Mouse (Mus musculus) mesoderm, embryonic 11.5 days (tissue): ENCODE measurements at regions not wholly inside any gene's neighbourhood (a gene's known extent, or its start where the extent isn't known, plus 50 kb on each side); places are given as distances from the start of the nearest gene placed in this dataset.
A peak's percentile ranks its signal among the peaks of the same experiment; 100 is the strongest.

Experiments used
- DNase-seq: peaks from one replicate; pipeline ENCODE4 v3.0.0-alpha.2; 2012; ENCODE audit warnings: low read depth, low spot score

DNA sequence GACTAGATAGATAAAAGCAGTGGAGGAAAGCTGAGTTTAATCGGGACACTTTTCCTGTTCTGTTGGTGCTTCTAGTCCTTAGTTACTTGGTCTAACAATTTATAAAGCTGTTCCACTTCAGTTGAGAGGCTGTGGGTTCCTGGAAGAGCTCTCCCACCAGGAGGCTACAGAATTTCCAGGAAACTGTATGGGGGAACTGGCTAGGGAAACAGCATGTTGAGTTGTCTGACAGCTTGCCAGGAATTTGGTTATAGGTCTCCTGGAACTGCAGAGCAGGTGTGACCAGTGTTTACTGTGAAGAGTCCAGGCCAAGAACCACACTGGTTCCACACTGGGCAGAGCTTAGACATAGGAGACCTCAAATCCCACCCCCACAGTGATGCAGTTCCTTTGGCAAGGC is 65.0 kb upstream of the Pik3cg start:
- DNase-seq, result no peak

DNA sequence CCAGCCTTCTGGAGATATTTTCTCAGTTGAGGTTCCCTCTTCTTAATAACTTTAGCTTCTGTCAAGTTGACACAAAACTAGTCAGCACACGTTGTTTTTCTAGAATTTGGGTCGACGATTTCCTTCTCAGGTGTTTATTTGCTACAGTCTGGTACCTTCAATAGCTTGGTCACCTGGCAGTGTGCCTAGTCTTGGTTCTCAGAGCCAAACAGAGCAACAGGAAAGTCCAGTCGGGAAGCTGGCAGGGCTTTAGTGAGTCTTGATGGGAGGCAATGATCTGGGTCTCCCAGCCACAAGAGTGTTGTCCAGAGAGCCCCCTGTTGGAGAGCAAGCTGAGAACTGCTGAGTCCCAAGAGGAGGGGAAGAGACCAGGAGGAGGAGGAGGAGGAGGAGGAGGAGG is 71.4 kb upstream of the Pik3cg start:
- no peak for DNase-seq

DNA sequence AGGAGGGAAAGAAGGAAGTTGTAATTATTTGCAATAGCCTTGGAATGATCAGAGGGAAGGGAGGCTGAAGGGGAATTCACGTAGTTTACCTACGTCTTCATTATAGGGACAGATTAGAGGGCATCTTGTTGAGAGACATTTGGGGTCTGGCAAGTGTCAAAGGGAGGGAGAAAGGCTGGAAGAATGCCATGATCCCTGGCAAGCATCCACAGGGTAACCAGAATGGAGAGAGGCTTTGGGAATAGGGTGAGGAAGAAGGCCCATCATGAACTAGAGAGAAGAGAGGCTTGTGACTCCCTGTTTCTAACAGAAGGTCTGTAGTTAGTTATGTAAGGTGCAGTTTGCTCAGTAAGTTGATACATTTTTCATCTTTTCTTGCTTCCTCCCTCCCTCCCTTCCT is 71.8 kb upstream of the Pik3cg start:
- no peak for DNase-seq

DNA sequence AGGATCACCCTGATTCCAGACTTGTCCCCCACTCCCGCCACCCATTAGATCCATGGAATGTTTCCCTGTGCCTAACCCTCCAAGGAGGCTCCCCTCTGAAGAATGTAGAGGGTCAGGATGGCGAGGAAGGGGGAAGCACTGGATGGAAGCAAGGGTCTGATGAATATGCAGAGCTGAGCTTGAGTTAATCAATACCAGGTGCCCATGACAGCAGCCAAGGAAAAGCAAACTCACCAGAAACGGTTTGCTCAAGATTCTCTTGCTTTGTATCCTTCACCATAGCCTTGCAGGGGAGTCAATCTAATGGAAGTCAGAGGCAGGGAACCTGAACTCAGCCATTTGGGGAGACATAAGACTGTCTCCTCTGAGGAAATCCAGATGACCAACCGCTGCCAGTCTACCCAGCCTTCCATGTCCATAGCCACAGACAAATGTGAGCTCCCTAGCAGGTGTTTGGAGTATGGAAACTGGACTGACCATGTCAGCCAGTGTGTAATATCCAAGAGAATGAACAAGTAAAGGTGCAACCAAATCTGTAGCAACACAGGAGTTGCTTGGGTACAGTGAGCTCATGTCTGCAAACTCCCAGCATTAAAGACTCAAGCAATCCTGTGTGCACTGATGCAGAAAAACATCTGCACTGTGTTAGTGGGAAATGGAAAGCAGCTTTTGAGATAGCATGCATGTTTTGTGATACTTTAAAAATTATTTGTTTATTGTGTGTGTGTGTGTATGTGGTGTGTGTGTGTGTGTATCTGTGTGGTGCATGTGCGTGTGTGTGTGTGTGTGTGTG is 74.1 kb upstream of the Pik3cg start:
- DNase-seq, result peak; percentile 9

DNA sequence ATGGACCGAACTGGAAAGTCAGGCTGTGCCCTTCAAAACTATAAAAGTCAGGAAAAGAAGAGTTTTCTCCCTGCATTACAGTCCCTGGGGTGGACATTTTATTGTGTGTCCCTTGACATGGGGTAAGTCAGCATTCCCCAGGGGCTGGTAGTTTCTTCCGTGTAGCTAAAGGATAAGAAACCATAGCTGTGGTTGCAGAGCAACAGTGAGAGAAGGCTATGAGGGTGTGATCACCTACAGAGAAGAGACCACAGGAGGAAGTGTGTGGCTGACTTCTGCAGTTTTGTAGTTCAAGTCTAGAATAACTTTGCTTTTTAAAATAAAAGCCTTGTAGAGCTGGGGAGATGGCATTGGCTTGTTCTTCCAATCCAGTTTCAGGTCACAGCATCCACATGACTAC is 76.6 kb upstream of the Pik3cg start:
- DNase-seq, result no peak

DNA sequence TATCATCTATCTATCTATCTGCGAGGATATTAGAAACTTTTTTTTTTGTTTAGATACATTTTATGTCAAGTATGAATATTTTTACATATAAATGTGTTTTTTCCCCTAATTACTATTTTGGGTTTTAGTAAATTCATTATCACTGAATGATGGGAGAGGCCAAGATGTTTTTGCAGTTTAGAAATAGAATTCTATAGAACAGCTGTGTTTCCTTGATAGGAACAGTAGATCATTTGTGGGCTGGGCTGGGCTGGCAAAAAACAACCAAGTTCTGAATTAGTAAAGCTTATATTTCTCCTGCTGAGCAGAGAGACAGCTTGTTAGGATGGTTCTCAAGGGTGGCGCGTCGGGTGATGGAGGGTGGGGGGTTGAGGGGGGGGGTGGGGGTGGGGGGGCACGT is 78.2 kb upstream of the Pik3cg start:
- DNase-seq, result no peak

DNA sequence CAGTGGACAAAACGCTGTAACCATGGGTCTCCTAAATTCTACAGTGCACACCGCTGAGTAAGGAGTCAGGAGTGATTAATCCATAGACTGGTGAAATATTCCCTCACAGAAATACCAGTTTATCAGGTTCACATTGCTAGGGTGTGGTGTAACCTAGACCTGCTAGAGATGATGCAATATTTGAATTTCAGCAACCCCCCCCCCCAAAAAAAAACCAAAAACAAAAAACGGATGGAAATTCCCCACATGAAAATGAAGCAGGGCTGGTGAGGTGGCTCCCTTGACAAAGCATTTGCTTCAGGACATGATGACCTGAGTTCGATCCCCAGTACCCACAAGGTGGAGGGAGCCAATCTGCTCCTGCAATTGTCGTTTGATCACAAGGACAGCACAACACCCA is 82.7 kb upstream of the Pik3cg start:
- DNase-seq, result no peak

DNA sequence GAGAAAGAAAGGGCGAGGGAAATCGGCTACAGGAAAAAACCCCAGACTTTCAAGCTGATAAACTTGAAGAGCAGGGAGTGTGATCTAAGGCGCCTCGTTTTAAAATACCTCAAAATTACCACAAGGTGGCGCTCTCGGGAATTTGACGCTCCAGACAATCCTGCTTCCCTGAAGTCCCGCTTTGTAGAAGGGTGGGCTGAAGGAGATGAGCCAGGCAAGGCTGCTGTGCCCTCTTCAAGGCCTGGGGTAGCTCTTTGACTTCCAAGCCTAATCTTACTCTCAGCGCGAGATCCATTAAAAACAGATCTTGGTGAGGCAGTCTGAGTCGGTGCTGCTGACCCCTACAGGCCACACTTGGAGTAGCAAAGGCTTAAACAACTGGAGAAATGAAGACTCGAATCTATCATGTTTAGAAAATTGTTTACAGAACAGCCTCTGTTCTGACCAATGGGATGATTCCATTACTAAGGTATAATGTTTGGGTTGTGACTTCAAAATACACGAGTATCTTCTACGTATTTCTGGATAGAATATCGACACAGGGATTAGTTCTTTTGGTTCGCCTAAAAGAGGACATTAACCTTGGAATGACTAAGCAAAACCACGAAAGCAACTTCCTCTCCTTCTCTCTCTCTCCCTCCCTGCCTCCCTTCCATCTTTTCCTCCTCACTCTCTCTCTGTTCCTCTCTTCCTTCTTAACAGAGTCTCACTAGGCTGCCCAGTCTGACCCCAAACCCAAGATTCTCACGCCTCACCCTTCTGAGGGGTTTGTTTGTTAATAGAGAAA is 83.7 kb upstream of the Pik3cg start:
- peak; percentile 88 for DNase-seq

DNA sequence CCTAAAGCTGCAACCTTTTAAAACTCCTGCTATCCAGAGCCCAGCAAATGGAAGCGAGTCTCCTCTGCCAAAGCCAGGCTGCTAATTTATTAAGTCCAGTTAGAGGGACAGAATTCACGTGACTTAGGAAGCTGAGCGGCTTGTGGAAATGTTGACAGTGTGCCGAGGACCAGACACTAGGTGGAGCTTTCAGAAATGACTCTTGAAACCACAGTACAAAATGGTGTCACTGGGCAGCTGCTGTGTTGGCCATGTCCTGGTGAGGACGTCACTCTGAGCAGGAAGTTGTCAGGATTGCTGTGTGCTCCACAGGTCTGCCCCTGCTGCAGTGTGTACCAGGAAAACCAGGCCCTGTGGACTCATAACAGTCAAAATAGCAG is 84.3 kb upstream of the Pik3cg start:
- no peak for DNase-seq

DNA sequence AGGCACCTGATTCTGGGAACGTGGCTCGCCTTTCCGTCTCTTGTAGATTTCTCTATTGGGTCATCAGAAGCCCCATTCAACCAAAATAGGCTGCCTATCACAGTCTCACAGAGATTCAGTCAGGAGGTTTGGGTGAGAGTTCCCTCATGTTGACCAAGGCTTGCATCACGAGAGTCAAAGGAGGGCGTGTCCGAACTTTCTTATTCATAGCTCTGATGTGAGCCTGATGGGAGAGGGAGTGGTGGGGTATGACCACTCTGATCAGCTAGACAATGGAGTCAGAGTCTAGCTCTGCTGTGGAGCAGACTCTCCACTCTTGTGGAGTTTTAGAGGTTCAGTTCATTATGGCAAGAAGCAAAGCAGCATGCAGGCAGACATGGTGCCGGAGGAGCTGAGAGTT is 81.1 kb upstream of the Ccdc71l start:
- DNase-seq, result no peak

DNA sequence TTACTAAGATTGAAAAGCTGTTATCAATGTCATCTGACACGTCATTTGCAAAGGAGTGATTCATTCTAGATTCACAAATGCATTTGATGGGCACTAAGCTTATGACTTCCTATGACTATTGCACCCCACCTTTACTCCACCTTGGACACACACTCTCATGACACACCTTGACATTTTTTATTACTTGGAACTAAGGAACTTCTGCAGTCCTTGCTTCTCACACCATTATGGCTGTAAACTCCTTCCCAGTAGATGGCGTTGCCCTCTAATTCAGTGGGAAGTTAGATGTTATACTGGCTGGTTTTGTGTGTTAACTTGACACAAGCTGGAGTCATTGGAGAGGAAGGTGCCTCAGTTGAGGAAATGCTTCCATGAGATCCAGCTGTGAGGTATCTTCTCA is 78.8 kb upstream of the Ccdc71l start:
- no peak for DNase-seq

DNA sequence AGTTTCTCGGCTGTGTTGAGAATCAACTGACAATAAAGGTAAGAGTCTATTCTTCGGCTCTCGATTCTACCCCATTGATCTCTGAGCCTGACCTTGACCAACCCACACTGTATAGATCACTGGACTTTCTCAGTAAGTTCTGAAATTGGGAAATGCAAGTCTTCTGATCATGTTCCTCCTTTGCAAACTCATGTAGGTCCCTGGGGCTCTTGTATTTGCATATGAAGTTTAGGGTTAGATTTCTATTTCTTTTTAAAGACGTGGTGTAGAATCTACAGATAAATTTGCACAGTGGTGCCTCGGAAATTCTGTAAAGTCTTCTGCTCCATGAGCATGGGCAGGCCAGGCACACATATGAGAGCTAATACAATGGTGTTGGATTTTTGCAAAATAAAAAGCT is 72.8 kb upstream of the Ccdc71l start:
- DNase-seq, result no peak

DNA sequence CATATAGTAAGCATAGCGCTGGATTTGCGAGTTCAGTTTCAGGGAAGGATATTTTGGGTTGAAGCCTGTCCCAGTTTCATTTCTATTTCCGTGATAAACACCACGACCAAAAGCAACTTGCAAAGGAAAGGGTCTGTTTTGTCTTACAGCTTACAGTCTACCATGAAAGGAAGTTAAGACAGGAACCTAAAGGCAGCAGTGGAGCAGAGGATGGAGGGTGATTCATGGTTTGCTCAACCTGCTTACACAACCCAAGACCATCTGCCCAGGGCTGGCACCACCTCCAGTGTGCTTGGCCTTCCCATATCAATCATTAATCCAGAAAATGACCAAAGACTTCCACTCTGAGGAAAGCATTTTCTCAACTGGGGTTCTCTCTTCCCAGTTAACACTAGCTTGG is 72.2 kb upstream of the Ccdc71l start:
- DNase-seq, result no peak

DNA sequence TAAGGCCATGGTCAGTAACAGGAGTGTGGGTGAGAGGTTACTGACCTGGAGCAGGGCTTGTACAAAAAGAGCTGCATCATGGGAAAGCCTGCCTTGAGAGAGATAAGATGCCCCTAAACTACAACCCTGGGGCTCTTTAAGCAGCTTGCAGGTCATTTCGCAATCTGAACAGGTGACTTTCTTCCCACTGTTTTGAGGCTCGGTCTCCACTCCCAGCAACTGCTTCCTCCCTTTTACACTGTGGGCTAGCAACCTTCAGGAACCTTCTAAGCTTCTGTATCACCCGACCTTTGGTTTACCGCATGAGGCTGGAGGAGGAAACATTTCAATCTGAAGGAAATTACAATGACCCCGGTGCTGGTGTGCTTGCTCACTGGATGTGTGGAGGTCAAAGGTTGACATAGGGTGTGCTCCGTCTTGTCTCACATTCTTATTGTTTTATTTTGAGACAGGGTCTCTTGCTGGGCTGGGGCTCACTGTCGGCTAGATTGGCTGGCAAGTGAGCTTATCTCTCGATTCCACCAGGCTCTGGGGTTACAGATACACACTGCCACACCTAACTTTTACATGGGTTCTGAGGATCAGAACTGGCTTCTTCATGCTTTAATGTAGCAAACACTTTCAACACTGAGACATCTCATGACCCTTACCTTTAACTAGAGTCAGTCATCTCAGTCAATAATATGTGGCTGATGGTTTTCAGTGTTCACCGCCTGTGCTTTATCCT is 71.1 kb upstream of the Ccdc71l start:
- no peak for DNase-seq

DNA sequence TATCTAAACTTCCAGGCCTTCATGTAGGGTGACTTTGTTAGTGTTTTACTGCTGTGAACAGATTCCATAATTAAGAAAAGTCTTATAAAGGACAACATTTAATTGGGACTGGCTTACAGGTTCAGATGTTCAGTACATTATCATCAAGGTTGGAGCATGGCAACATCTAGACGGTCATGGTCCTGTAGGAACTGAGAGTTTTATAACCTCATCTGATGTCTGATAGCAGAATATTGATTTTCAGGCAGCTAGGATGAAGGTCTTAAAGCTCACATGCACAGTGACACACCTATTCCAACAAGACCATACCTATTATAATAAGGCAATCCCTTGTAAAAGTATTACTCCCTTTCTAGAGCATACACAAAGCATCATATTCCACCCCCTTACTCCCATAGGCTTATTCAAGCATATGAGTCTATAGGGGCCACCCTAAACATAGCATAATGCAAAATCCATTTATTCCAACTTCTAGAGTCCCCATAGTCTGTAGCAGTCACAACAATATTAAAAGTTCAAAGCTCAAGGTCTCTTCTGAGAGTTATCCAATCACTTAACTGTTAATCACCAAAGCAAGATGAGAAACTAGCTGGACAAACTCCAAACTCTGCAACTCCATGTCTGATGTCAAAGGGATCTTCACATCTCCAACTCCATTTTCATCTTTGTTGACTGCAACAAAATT is 63.3 kb upstream of the Ccdc71l start:
- DNase-seq, result no peak
